8 mouse cellular contexts compared by ENCODE assay signal in genomic region chr13:24501179-24501905, GRCm38 (mm10).
DNase-seq lines count a peak whose midpoint lies in the region; ATAC-seq and TF ChIP-seq lines count a peak whose summit lies in the region.

No protein-coding gene starts in this region.

- peak overlapping the region; percentile 35 for H3K4me3 ChIP-seq in testis, adult 2 months (ENCODE audit: control insufficient read depth, low read depth, low read length)
- no peak overlapping the region for H3K4me3 ChIP-seq in forebrain, embryonic 15.5 days
- peak overlapping the region; percentile 95 for H3K4me3 ChIP-seq in megakaryocyte, embryonic 14.5 days (replicated peaks)

- no peak overlapping the region for H3K9ac ChIP-seq in forebrain, embryonic 15.5 days (replicated peaks)

- no peaks in the 10 kb centered on the region for H3K27me3 ChIP-seq in testis, adult 2 months (ENCODE audit: control insufficient read depth, insufficient read depth, low read length)
- H3K27me3 ChIP-seq in forebrain, embryonic 15.5 days = no peaks in the 10 kb centered on the region
- H3K27me3 ChIP-seq in megakaryocyte, embryonic 14.5 days (replicated peaks) = no peaks in the 10 kb centered on the region

- peak; percentile 61; the same call in 1 of the 2 replicates for ATAC-seq in forebrain, embryonic 15.5 days (replicated peaks)

- H3K36me3 ChIP-seq in testis, adult 2 months (ENCODE audit: control insufficient read depth, insufficient read depth, low read length) = no peaks in the 10 kb centered on the region
- no peaks in the 10 kb centered on the region for H3K36me3 ChIP-seq in forebrain, embryonic 15.5 days
- peaks cover 49% of the 10 kb centered on the region for H3K36me3 ChIP-seq in megakaryocyte, embryonic 14.5 days (replicated peaks; ENCODE audit: low read length)

- TF ChIP-seq POLR2A in testis, adult 2 months (IDR thresholded peaks at IDR 0.05; ENCODE audit: control insufficient read depth, low read depth, low read length) = no peak

- no peaks in the 10 kb centered on the region for H3K4me1 ChIP-seq in testis, adult 2 months (ENCODE audit: control insufficient read depth, insufficient read depth, low read length)
- H3K4me1 ChIP-seq in forebrain, embryonic 15.5 days = peaks cover 3% of the 10 kb centered on the region
- peaks cover 80% of the 10 kb centered on the region for H3K4me1 ChIP-seq in megakaryocyte, embryonic 14.5 days

- 67% methylated on average over 25 of the region's 25 CpGs for WGBS in forebrain, embryonic 15.5 days

- H3K9me3 ChIP-seq in forebrain, embryonic 15.5 days = no peaks in the 10 kb centered on the region
- H3K9me3 ChIP-seq in megakaryocyte, embryonic 14.5 days = no peaks in the 10 kb centered on the region

- no peak for DNase-seq in testis, postnatal 14 days (ENCODE audit: low spot score)
- peak; percentile 22 to 26 for DNase-seq in thymus, postnatal 36 days
- no peak for DNase-seq in embryo, embryonic 10 days (ENCODE audit: low spot score)
- no peak for DNase-seq in ovary, adult 18-20 months (ENCODE audit: low spot score)
- DNase-seq in adrenal gland, adult 18-20 months (ENCODE audit: low spot score in 2 of 2) = no peak

- no peak overlapping the region for H3K4me2 ChIP-seq in forebrain, embryonic 15.5 days (replicated peaks)

- TF ChIP-seq CTCF in testis, adult 2 months (IDR thresholded peaks at IDR 0.05; ENCODE audit: control insufficient read depth, insufficient read depth, insufficient replicate concordance, low read depth, low read length) = no peak

- no peak overlapping the region for H3K27ac ChIP-seq in testis, adult 2 months (ENCODE audit: control insufficient read depth, insufficient read depth, low read depth, low read length)
- H3K27ac ChIP-seq in forebrain, embryonic 15.5 days (replicated peaks) = no peak overlapping the region

Comparison
In these comparisons a context has a peak if more than half of its experiments do, and no peak if none do; other contexts are left out.
1. DNase-seq: peak in thymus, postnatal 36 days (2 of 2); none in testis, postnatal 14 days (single experiment), embryo, embryonic 10 days (single experiment), ovary, adult 18-20 months (single experiment) and adrenal gland, adult 18-20 months (0 of 2).